Mouse (Mus musculus): ENCODE results near the gene Col25a1. TPM values are rescaled to one million over a fixed set of nuclear protein-coding genes. Genes with fewer than 3 reads are reported as not detected.

Col25a1 gene
- polyA plus RNA-seq, 1 experiment from 2014 or later, result 14.3 TPM

DNA sequence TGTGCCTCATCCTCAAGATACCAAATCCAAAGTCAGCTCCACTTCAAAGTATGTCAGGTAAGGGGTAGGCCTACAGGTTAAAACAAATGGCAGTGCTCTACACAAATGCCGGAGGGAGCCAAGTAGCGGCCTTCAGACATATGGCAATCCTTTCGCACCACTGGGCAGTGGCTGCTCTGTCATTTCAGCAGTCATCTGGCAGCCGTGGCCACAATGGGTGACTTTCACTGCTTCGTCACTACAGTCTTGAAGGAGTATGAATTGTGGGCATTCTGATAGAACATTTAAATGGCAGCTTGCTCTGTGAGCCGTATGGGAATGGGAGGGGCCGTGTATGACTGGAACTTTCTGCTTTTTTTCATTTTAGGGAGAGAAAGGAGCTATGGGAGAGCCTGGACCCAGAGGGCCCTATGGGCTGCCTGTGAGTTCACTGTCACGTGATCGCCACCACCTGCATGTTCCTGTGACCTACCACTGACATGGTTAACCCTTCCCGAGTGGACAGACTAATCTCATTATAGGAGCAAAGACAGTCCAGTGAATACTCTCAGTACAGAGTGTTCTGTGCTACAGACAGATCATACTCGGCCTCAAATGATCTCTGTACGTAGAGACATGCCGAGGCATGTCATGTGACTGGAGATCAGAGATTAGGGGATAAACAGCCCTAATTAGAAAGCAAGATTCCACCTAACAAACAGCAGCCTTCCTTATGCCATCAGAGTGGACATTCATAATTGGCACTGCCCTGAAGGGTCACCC is 451.8 kb downstream of the Col25a1 start:
- DNase-seq (ENCODE audit: low spot score) (no peak), ATAC-seq (ENCODE audit: low read depth) (no peak)
- no peak overlapping the region for H3K4me2 ChIP-seq (ENCODE audit: low read depth, low read length)
- no peak overlapping the region for H3K27ac ChIP-seq (replicated peaks; ENCODE audit: low read depth, low read length)
- H3K27me3 ChIP-seq (replicated peaks; ENCODE audit: control insufficient read depth, insufficient read depth, low read length), result no peaks in the 10 kb centered on the region
- no peaks in the 10 kb centered on the region for H3K9me3 ChIP-seq (ENCODE audit: control insufficient read depth, low read length)
- no peaks in the 10 kb centered on the region for H3K36me3 ChIP-seq (ENCODE audit: control insufficient read depth, insufficient read depth, low read length)
- H3K4me3 ChIP-seq (ENCODE audit: low read depth, low read length), result no peak overlapping the region
- WGBS, result 77% methylated on average over 13 of the region's 13 CpGs
- no peak overlapping the region for H3K9ac ChIP-seq (ENCODE audit: low read depth, low read length)
- H3K4me1 ChIP-seq (ENCODE audit: control insufficient read depth, insufficient read depth, low read length), result peaks cover 7% of the 10 kb centered on the region

GRCm38 (mm10) chr3:130584007-130584406 is 452.7 kb downstream of the Col25a1 start:
- H3K4me2 ChIP-seq (ENCODE audit: low read depth, low read length), result no peak overlapping the region
- H3K9ac ChIP-seq (ENCODE audit: low read depth, low read length), result no peak overlapping the region
- 74% methylated on average over 7 of the region's 7 CpGs for WGBS
- no peak overlapping the region for H3K27ac ChIP-seq (replicated peaks; ENCODE audit: low read depth, low read length)
- H3K4me1 ChIP-seq (ENCODE audit: control insufficient read depth, insufficient read depth, low read length), result peaks cover 7% of the 10 kb centered on the region
- no peaks in the 10 kb centered on the region for H3K36me3 ChIP-seq (ENCODE audit: control insufficient read depth, insufficient read depth, low read length)
- no peaks in the 10 kb centered on the region for H3K9me3 ChIP-seq (ENCODE audit: control insufficient read depth, low read length)
- ATAC-seq (ENCODE audit: low read depth) (no peak), DNase-seq (ENCODE audit: low spot score) (no peak)
- no peaks in the 10 kb centered on the region for H3K27me3 ChIP-seq (replicated peaks; ENCODE audit: control insufficient read depth, insufficient read depth, low read length)
- no peak overlapping the region for H3K4me3 ChIP-seq (ENCODE audit: low read depth, low read length)

GRCm38 (mm10) chr3:130595050-130595449 is 463.7 kb downstream of the Col25a1 start:
- ATAC-seq (ENCODE audit: low read depth), result no peak
- no peak overlapping the region for H3K4me2 ChIP-seq (ENCODE audit: low read depth, low read length)
- no peak overlapping the region for H3K27ac ChIP-seq (replicated peaks; ENCODE audit: low read depth, low read length)
- H3K36me3 ChIP-seq (ENCODE audit: control insufficient read depth, insufficient read depth, low read length), result no peaks in the 10 kb centered on the region
- H3K9ac ChIP-seq (ENCODE audit: low read depth, low read length), result no peak overlapping the region
- no peak overlapping the region for H3K4me3 ChIP-seq (ENCODE audit: low read depth, low read length)
- DNase-seq (ENCODE audit: low spot score), result no peak
- H3K9me3 ChIP-seq (ENCODE audit: control insufficient read depth, low read length), result no peaks in the 10 kb centered on the region
- H3K27me3 ChIP-seq (replicated peaks; ENCODE audit: control insufficient read depth, insufficient read depth, low read length), result no peaks in the 10 kb centered on the region
- WGBS, result 86% methylated on average over 8 of the region's 8 CpGs
- 0 out of 2 replicates have a peak, but pooled peaks cover 3% of the 10 kb centered on the region for H3K4me1 ChIP-seq (ENCODE audit: control insufficient read depth, insufficient read depth, low read length)

DNA sequence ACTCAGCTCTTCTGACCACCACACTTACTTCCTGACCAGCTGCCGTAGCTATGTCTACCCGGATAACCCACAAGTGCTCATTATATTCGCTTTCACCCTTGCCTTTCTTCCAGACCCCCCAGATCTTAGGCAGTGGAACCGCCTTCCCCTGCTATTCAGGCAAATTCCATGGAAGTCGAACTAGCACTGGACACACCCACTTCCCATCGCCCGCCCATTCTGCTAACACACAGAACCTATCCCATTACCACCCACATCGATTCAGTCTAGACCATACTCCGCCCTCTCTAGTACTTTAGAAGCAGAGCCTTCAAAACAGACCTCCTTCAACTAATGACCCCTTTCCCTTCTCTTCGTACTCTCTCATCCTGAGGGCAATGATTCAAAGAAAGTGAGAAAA is 470.2 kb downstream of the Col25a1 start:
- Histone ChIP-seq H3K9ac (ENCODE audit: low read depth, low read length) (no peak overlapping the region), H3K4me1 (ENCODE audit: control insufficient read depth, insufficient read depth, low read length) (0 out of 2 replicates have a peak, but pooled peaks cover 3% of the 10 kb centered on the region), H3K27ac (replicated peaks; ENCODE audit: low read depth, low read length) (no peak overlapping the region), H3K9me3 (ENCODE audit: control insufficient read depth, low read length) (no peaks in the 10 kb centered on the region), H3K4me2 (ENCODE audit: low read depth, low read length) (no peak overlapping the region), H3K36me3 (ENCODE audit: control insufficient read depth, insufficient read depth, low read length) (no peaks in the 10 kb centered on the region), H3K4me3 (ENCODE audit: low read depth, low read length) (no peak overlapping the region), H3K27me3 (replicated peaks; ENCODE audit: control insufficient read depth, insufficient read depth, low read length) (no peaks in the 10 kb centered on the region)
- ATAC-seq (ENCODE audit: low read depth) (no peak), DNase-seq (ENCODE audit: low spot score) (no peak)
- WGBS, result 69% methylated on average over 10 of the region's 10 CpGs

DNA sequence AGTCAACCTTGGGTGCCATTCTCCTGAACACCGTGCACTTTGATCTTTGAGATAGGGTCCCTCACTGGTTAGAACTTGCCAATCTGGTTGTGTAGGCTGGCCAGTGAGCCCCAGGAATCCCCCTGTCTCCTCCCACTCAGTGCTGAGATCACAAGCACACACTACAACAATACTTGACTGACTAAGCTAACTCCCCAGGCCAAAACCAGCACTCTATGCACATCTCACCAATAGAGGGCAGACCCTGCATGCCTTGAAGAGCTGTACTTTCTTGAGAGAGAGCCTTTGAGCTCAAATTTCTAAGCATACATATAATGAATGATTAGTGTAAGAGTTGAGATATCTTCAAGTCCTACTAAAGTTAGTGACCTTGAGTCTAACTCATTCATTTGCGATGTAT is 476.6 kb downstream of the Col25a1 start:
- Histone ChIP-seq H3K36me3 (ENCODE audit: control insufficient read depth, insufficient read depth, low read length) (no peaks in the 10 kb centered on the region), H3K27me3 (replicated peaks; ENCODE audit: control insufficient read depth, insufficient read depth, low read length) (no peaks in the 10 kb centered on the region), H3K4me1 (ENCODE audit: control insufficient read depth, insufficient read depth, low read length) (no peaks in the 10 kb centered on the region), H3K27ac (replicated peaks; ENCODE audit: low read depth, low read length) (no peak overlapping the region), H3K4me3 (ENCODE audit: low read depth, low read length) (no peak overlapping the region), H3K9ac (ENCODE audit: low read depth, low read length) (no peak overlapping the region), H3K9me3 (ENCODE audit: control insufficient read depth, low read length) (no peaks in the 10 kb centered on the region), H3K4me2 (ENCODE audit: low read depth, low read length) (no peak overlapping the region)
- WGBS, result 77% methylated on average over 2 of the region's 2 CpGs
- DNase-seq (ENCODE audit: low spot score), result peak; percentile 34
- no peak for ATAC-seq (ENCODE audit: low read depth)

GRCm38 (mm10) chr3:130614444-130614843 is 483.1 kb downstream of the Col25a1 start:
- no peak for ATAC-seq (ENCODE audit: low read depth)
- 87% methylated on average over 9 of the region's 9 CpGs for WGBS
- H3K27ac ChIP-seq (replicated peaks; ENCODE audit: low read depth, low read length), result no peak overlapping the region
- no peak overlapping the region for H3K9ac ChIP-seq (ENCODE audit: low read depth, low read length)
- no peak for DNase-seq (ENCODE audit: low spot score)
- no peak overlapping the region for H3K4me2 ChIP-seq (ENCODE audit: low read depth, low read length)
- H3K36me3 ChIP-seq (ENCODE audit: control insufficient read depth, insufficient read depth, low read length), result no peaks in the 10 kb centered on the region
- H3K4me3 ChIP-seq (ENCODE audit: low read depth, low read length), result no peak overlapping the region
- peaks cover 7% of the 10 kb centered on the region; the same call in 1 of the 2 replicates for H3K4me1 ChIP-seq (ENCODE audit: control insufficient read depth, insufficient read depth, low read length)
- no peaks in the 10 kb centered on the region for H3K9me3 ChIP-seq (ENCODE audit: control insufficient read depth, low read length)
- no peaks in the 10 kb centered on the region for H3K27me3 ChIP-seq (replicated peaks; ENCODE audit: control insufficient read depth, insufficient read depth, low read length)

DNA sequence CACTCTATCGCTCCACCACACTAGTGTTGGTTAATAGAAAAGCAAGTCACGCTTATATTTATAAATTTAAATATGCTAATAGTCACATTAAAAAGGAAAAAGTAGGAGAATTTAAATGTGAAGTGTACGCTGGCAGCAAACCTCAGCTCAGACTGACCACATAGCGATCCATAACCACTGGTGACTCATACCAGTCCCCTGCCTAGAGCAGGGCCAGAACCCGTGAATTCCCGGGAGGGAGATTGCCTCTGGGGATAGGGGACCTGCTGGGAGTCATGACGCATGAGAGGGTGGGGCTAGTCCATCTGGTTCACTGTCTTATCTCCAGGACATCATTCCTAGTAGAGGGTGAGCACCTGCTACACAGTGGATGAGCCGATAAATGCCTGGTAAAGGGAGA is 484.3 kb downstream of the Col25a1 start:
- Histone ChIP-seq H3K36me3 (ENCODE audit: control insufficient read depth, insufficient read depth, low read length) (no peaks in the 10 kb centered on the region), H3K27me3 (replicated peaks; ENCODE audit: control insufficient read depth, insufficient read depth, low read length) (no peaks in the 10 kb centered on the region), H3K9me3 (ENCODE audit: control insufficient read depth, low read length) (no peaks in the 10 kb centered on the region), H3K4me3 (ENCODE audit: low read depth, low read length) (no peak overlapping the region), H3K4me1 (ENCODE audit: control insufficient read depth, insufficient read depth, low read length) (peaks cover 7% of the 10 kb centered on the region; the same call in 1 of the 2 replicates), H3K9ac (ENCODE audit: low read depth, low read length) (no peak overlapping the region), H3K4me2 (ENCODE audit: low read depth, low read length) (no peak overlapping the region), H3K27ac (replicated peaks; ENCODE audit: low read depth, low read length) (no peak overlapping the region)
- no peak for DNase-seq (ENCODE audit: low spot score)
- ATAC-seq (ENCODE audit: low read depth), result peak; percentile 12; the same call in 1 of the 2 replicates
- WGBS, result 55% methylated on average over 8 of the region's 8 CpGs

GRCm38 (mm10) chr3:130617439-130617898 is 486.2 kb downstream of the Col25a1 start, which contains the start of gene Etnppl:
Gene Etnppl (plus strand): TSS chr3:130617448.
- peak within 1 kb of the TSS; percentile 57 for H3K4me2 ChIP-seq (ENCODE audit: low read depth, low read length)
- H3K4me3 ChIP-seq (ENCODE audit: low read depth, low read length), result peak within 1 kb of the TSS; percentile 18
- no peak within 1 kb of the TSS for H3K27ac ChIP-seq (replicated peaks; ENCODE audit: low read depth, low read length)
- 5% methylated on average over 10 of the region's 10 CpGs for WGBS
- peaks cover 7% of the 10 kb centered on the region; the same call in 1 of the 2 replicates for H3K4me1 ChIP-seq (ENCODE audit: control insufficient read depth, insufficient read depth, low read length)
- H3K27me3 ChIP-seq (replicated peaks; ENCODE audit: control insufficient read depth, insufficient read depth, low read length), result no peaks in the 10 kb centered on the region
- H3K9ac ChIP-seq (ENCODE audit: low read depth, low read length), result peak within 1 kb of the TSS; percentile 45; the same call in 1 of the 2 replicates
- peak; percentile 67 for ATAC-seq (ENCODE audit: low read depth)
- H3K9me3 ChIP-seq (ENCODE audit: control insufficient read depth, low read length), result no peaks in the 10 kb centered on the region
- DNase-seq (ENCODE audit: low spot score), result peak; percentile 42
- H3K36me3 ChIP-seq (ENCODE audit: control insufficient read depth, insufficient read depth, low read length), result no peaks in the 10 kb centered on the region

Data from embryonic facial prominence, embryonic 14.5 days (tissue).